27 mouse cellular contexts compared by ENCODE assay signal in the genomic region with DNA sequence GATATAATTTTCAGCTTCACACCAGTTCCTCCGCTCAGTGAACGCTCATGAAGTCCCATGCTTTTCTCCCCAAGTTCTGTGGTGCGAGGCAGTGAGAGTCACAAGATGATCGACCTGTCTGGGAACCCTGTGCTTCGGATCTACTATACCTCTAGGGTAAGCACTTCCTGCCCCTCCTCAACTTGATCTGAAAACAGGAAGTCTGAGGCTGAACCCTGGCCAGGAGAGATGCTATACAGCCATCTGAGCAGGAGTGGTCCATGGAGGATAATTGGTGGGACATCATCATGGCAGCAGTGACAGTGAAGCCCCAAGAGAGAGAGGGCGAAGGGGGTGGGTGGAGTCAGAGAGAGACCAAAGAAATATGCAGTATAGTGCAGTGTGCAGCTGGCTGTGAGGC. TPM values are rescaled to one million over a fixed set of nuclear protein-coding genes. Genes with fewer than 3 reads are reported as not detected.
A peak's percentile ranks its signal among the peaks of the same experiment; 100 is the strongest.
DNase-seq lines count a peak whose midpoint lies in the region; ATAC-seq and TF ChIP-seq lines count a peak whose summit lies in the region.
"Had no signal": no experiment of that assay in that cellular context is flagged by ENCODE, and none has a peak within 500 bp of the region (broad histone marks: within the 10 kb centered on the region; RNA-seq: fewer than 3 reads in every experiment).

No protein-coding gene starts in this region.

- peaks cover 22% of the 10 kb centered on the region for H3K4me1 ChIP-seq in thymus, adult 2 months (replicated peaks; ENCODE audit: control insufficient read depth, insufficient read depth, low read length)
- peaks cover 7% of the 10 kb centered on the region for H3K4me1 ChIP-seq in forebrain, embryonic 14.5 days (ENCODE audit: control insufficient read depth, insufficient read depth, low read length)

- no peak overlapping the region for H3K4me2 ChIP-seq in forebrain, embryonic 14.5 days (ENCODE audit: low read length)
- H3K4me2 ChIP-seq: intestine, embryonic 15.5 days; liver, embryonic 12.5 days; midbrain, embryonic 12.5 days had no signal

- DNase-seq in thymus, adult 2 months, result peak; percentile 22
- no peak for DNase-seq in thymus, postnatal 0 days (ENCODE audit: low spot score)
- DNase-seq in T-cell, adult 2 months (ENCODE audit: low spot score), result peak; percentile 46
- no peak for DNase-seq in right cerebral cortex, postnatal 10 days (ENCODE audit: low spot score in 2 of 2)
- DNase-seq in forebrain, embryonic 14.5 days (ENCODE audit: low spot score), result no peak
- DNase-seq: adrenal gland, adult 8-10 months; B cell, adult 2 months; cerebellum, adult 2 months; gastrocnemius, postnatal 14 days; heart, postnatal 14 days; kidney, adult 2 months; kidney, postnatal 4 days; layer of hippocampus, postnatal 36 days; left cerebral cortex, postnatal 4 days; lung, adult 18-20 months; lung, postnatal 4 days; right cerebral cortex, postnatal 14 days had no signal

- peaks cover 23% of the 10 kb centered on the region for H3K36me3 ChIP-seq in thymus, adult 2 months (ENCODE audit: control insufficient read depth, insufficient read depth, low read length)
- H3K36me3 ChIP-seq in forebrain, embryonic 14.5 days (ENCODE audit: control insufficient read depth, insufficient read depth, low read length), result peaks cover 28% of the 10 kb centered on the region

- no peak for TF ChIP-seq POLR2A in thymus, adult 2 months (IDR thresholded peaks at IDR 0.05; ENCODE audit: control insufficient read depth, extremely low read depth, insufficient read depth, low read length, poor library complexity)

- H3K9me3 ChIP-seq in forebrain, embryonic 14.5 days (replicated peaks; ENCODE audit: control insufficient read depth, low read length), result no peaks in the 10 kb centered on the region
- H3K9me3 ChIP-seq: intestine, embryonic 15.5 days; liver, embryonic 12.5 days; megakaryocyte, embryonic 14.5 days; midbrain, embryonic 12.5 days had no signal

- 77% methylated on average over 6 of the region's 6 CpGs for WGBS in thymus, adult 2 months
- WGBS in forebrain, embryonic 14.5 days, result 95% methylated on average over 6 of the region's 6 CpGs

- H3K9ac ChIP-seq in forebrain, embryonic 14.5 days (ENCODE audit: low read length), result no peak overlapping the region
- H3K9ac ChIP-seq: intestine, embryonic 15.5 days; liver, embryonic 12.5 days; midbrain, embryonic 12.5 days had no signal

- H3K27me3 ChIP-seq in thymus, adult 2 months (ENCODE audit: control insufficient read depth, insufficient read depth, low read length), result no peaks in the 10 kb centered on the region
- no peaks in the 10 kb centered on the region for H3K27me3 ChIP-seq in forebrain, embryonic 14.5 days (replicated peaks; ENCODE audit: control insufficient read depth, insufficient read depth, low read length)
- H3K27me3 ChIP-seq: intestine, embryonic 15.5 days; liver, embryonic 12.5 days; megakaryocyte, embryonic 14.5 days; midbrain, embryonic 12.5 days had no signal

- peak; percentile 27 for ATAC-seq in CD4-positive, CD25-positive, alpha-beta regulatory T cell, adult 4 months
- ATAC-seq in forebrain, embryonic 14.5 days, result no peak
- ATAC-seq: hindbrain, embryonic 16.5 days; intestine, embryonic 15.5 days; liver, embryonic 12.5 days; lung, postnatal 0 days had no signal

- no peak overlapping the region for H3K4me3 ChIP-seq in thymus, adult 2 months (ENCODE audit: control insufficient read depth, insufficient read depth, low read length)
- H3K4me3 ChIP-seq in forebrain, embryonic 14.5 days (ENCODE audit: low read depth, low read length), result no peak overlapping the region
- H3K4me3 ChIP-seq: intestine, embryonic 15.5 days; liver, embryonic 12.5 days; midbrain, embryonic 12.5 days had no signal

- TF ChIP-seq CTCF in thymus, adult 2 months (IDR thresholded peaks at IDR 0.05; ENCODE audit: borderline replicate concordance, control insufficient read depth, extremely low read depth, insufficient read depth, low read length, poor library complexity), result no peak

- peak overlapping the region; percentile 46; the same call in 1 of the 2 replicates for H3K27ac ChIP-seq in thymus, adult 2 months (ENCODE audit: control insufficient read depth, insufficient read depth, low read length)
- H3K27ac ChIP-seq in forebrain, embryonic 14.5 days (ENCODE audit: low read depth, low read length), result no peak overlapping the region
- H3K27ac ChIP-seq: intestine, embryonic 15.5 days; kidney, postnatal 0 days; liver, embryonic 12.5 days; midbrain, embryonic 12.5 days; stomach, postnatal 0 days had no signal

RNA-seq across cellular contexts. Expression of a gene that starts 2.9 kb away (rescaled TPM):
- polyA plus RNA-seq in thymus, adult 2 months (2012; rRNA removed), result 0.34 and 1.0 TPM in 2 replicates
- polyA plus RNA-seq in thymus, postnatal 0 days (2015; fragmentation: Nextera tagmentation; extraction: Ambion mirVana), result 1.6 and 1.7 TPM in 2 replicates
- 1 to 10 TPM in 1 of 2 experiments, under 1 TPM in 1; 0.32 to 1.1 TPM for polyA plus RNA-seq in CD4-positive, CD25-positive, alpha-beta regulatory T cell, adult 4 months (2017; shearing (Covaris generic))
- polyA plus RNA-seq in forebrain, embryonic 14.5 days (2014; fragmentation: Nextera tagmentation; extraction: Ambion mirVana), result 0.51 and 1.0 TPM in 2 replicates

RNA-seq across cellular contexts. Expression of a gene that starts 3.1 kb away (rescaled TPM):
- 280 and 294 TPM in 2 replicates for polyA plus RNA-seq in thymus, adult 2 months (2012; rRNA removed)
- 91.9 and 94.6 TPM in 2 replicates for polyA plus RNA-seq in thymus, postnatal 0 days (2015; fragmentation: Nextera tagmentation; extraction: Ambion mirVana)
- 100 to 1,000 TPM; 121 to 152 TPM for polyA plus RNA-seq in CD4-positive, CD25-positive, alpha-beta regulatory T cell, adult 4 months (2017; shearing (Covaris generic))
- polyA plus RNA-seq in forebrain, embryonic 14.5 days (2014; fragmentation: Nextera tagmentation; extraction: Ambion mirVana), result 92.4 and 96.0 TPM in 2 replicates

RNA-seq across cellular contexts. Expression of a gene that starts 28.5 kb away (rescaled TPM):
- 2.9 and 3.7 TPM in 2 replicates for polyA plus RNA-seq in thymus, adult 2 months (2012; rRNA removed)
- 0.50 and 0.78 TPM in 2 replicates for polyA plus RNA-seq in thymus, postnatal 0 days (2015; fragmentation: Nextera tagmentation; extraction: Ambion mirVana)
- polyA plus RNA-seq in CD4-positive, CD25-positive, alpha-beta regulatory T cell, adult 4 months (2017; shearing (Covaris generic)), result 1 to 10 TPM; 1.5 to 1.8 TPM
- 33.8 and 34.6 TPM in 2 replicates for polyA plus RNA-seq in forebrain, embryonic 14.5 days (2014; fragmentation: Nextera tagmentation; extraction: Ambion mirVana)

RNA-seq across cellular contexts. Expression of a gene that starts 29.5 kb away (rescaled TPM):
- 0.33 and 0.35 TPM in 2 replicates for polyA plus RNA-seq in thymus, adult 2 months (2012; rRNA removed)
- polyA plus RNA-seq in thymus, postnatal 0 days (2015; fragmentation: Nextera tagmentation; extraction: Ambion mirVana), result not detected in 2 replicates
- under 1 TPM; 0.48 to 0.51 TPM for polyA plus RNA-seq in CD4-positive, CD25-positive, alpha-beta regulatory T cell, adult 4 months (2017; shearing (Covaris generic))
- 4.4 and 6.0 TPM in 2 replicates for polyA plus RNA-seq in forebrain, embryonic 14.5 days (2014; fragmentation: Nextera tagmentation; extraction: Ambion mirVana)
- polyA plus RNA-seq: heart, embryonic 14.5 days; kidney, postnatal 0 days; liver, embryonic 12.5 days; lung, postnatal 0 days had no signal

RNA-seq across cellular contexts. Expression of a gene that starts 35.6 kb away (rescaled TPM):
- 42.5 and 64.9 TPM in 2 replicates for polyA plus RNA-seq in thymus, adult 2 months (2012; rRNA removed)
- 29.8 and 32.5 TPM in 2 replicates for polyA plus RNA-seq in thymus, postnatal 0 days (2015; fragmentation: Nextera tagmentation; extraction: Ambion mirVana)
- 10 to 100 TPM; 13.7 to 20.9 TPM for polyA plus RNA-seq in CD4-positive, CD25-positive, alpha-beta regulatory T cell, adult 4 months (2017; shearing (Covaris generic))
- polyA plus RNA-seq in forebrain, embryonic 14.5 days (2014; fragmentation: Nextera tagmentation; extraction: Ambion mirVana), result 1.8 and 2.7 TPM in 2 replicates

Comparison
In these comparisons a context has a peak if more than half of its experiments do, and no peak if none do; other contexts are left out.
1. DNase-seq: peak in thymus, adult 2 months (single experiment) and T-cell, adult 2 months (single experiment); none in thymus, postnatal 0 days (single experiment), right cerebral cortex, postnatal 10 days (0 of 2) and forebrain, embryonic 14.5 days (single experiment).